Mouse (Mus musculus) MEL (cell line): ENCODE measurements around the gene Cyp19a1. TPM values are rescaled to one million over a fixed set of nuclear protein-coding genes. Genes with fewer than 3 reads are reported as not detected.

Experiments used
- DNase-seq: peaks from one replicate; pipeline ENCODE4 v3.0.0; 2011; ENCODE audit warnings: low read depth, low spot score
- H3K27ac ChIP-seq: 2 replicates; pipeline ENCODE4 v1.5.1; 2012; ENCODE audit warnings: low read depth, mild to moderate bottlenecking, control low read depth, low read length, moderate library complexity; ENCODE audit not compliant: control insufficient read depth
- H3K27me3 ChIP-seq, 2 experiments: fragments of 150-350 bp in 1 of 2; sonication (generic) in 1 of 2; 2 replicates each; pipeline ENCODE4 v1.6.1; 2012; ENCODE audit warnings: low read length in 2 of 2, mild to moderate bottlenecking in 2 of 2, improper control_type of control experiment in 1 of 2, moderate library complexity in 1 of 2; ENCODE audit not compliant: insufficient read depth in 2 of 2, control insufficient read depth in 1 of 2
- H3K36me3 ChIP-seq, 2 experiments: 2 replicates each; pipeline ENCODE4 v1.6.1; 2012 to 2014; ENCODE audit warnings: low read length in 2 of 2, improper control_type of control experiment in 1 of 2, inconsistent platforms in 1 of 2, mild to moderate bottlenecking in 1 of 2; ENCODE audit not compliant: insufficient read depth in 2 of 2, control insufficient read depth in 1 of 2
- H3K4me1 ChIP-seq, 2 experiments: fragments of 150-350 bp in 1 of 2; sonication (generic) in 1 of 2; 2 replicates each; pipeline ENCODE4 v1.6.1; 2012; ENCODE audit warnings: low read length in 2 of 2, improper control_type of control experiment in 1 of 2, mild to moderate bottlenecking in 1 of 2; ENCODE audit not compliant: insufficient read depth in 2 of 2, control insufficient read depth in 1 of 2
- H3K4me3 ChIP-seq, 2 experiments: fragments of 150-350 bp in 1 of 2; sonication (generic) in 1 of 2; 2 replicates each; pipeline ENCODE4 v1.5.1; 2012; ENCODE audit warnings: low read depth in 2 of 2, low read length in 2 of 2, mild to moderate bottlenecking in 2 of 2, moderate library complexity in 2 of 2, control low read depth in 1 of 2, improper control_type of control experiment in 1 of 2; ENCODE audit not compliant: control insufficient read depth in 1 of 2, insufficient read depth in 1 of 2
- H3K79me2 ChIP-seq: 2 replicates; pipeline ENCODE4 v1.6.1; 2012; ENCODE audit warnings: mild to moderate bottlenecking, low read length, moderate library complexity; ENCODE audit not compliant: control insufficient read depth, poor library complexity, insufficient read depth
- H3K9ac ChIP-seq: 2 replicates; pipeline ENCODE4 v1.6.1; 2012; ENCODE audit warnings: low read depth, mild to moderate bottlenecking, control low read depth, low read length, moderate library complexity; ENCODE audit not compliant: control insufficient read depth, poor library complexity, severe bottlenecking
- H3K9me3 ChIP-seq: fragments of 150-350 bp; sonication (generic); replicated peaks from 2 replicates; pipeline ENCODE4 v1.6.1; 2012; ENCODE audit warnings: mild to moderate bottlenecking, low read length, improper control_type of control experiment, moderate library complexity; ENCODE audit not compliant: insufficient read depth
- BHLHE40 ChIP-seq: IDR thresholded peaks from 2 replicates; pipeline ENCODE4 v1.6.1; 2012; ENCODE audit warnings: low read depth, mild to moderate bottlenecking, inconsistent platforms, low read length, improper control_type of control experiment, borderline replicate concordance
- CHD1 ChIP-seq: IDR thresholded peaks from 2 replicates; pipeline ENCODE4 v1.6.1; 2012; ENCODE audit warnings: low read depth, mild to moderate bottlenecking, inconsistent platforms, low read length, improper control_type of control experiment
- CTCF ChIP-seq, 3 experiments: IDR thresholded peaks in 2 of 3; conservative IDR thresholded peaks in 1 of 3; 2 replicates each; pipeline ENCODE4 v1.5.1; 2011 to 2012; ENCODE audit warnings: low read length in 3 of 3, low read depth in 2 of 3, mild to moderate bottlenecking in 2 of 3, improper control_type of control experiment in 1 of 3, inconsistent platforms in 1 of 3, mixed read lengths in 1 of 3, moderate library complexity in 1 of 3; ENCODE audit not compliant: control insufficient read depth in 1 of 3, insufficient read depth in 1 of 3, poor library complexity in 1 of 3, severe bottlenecking in 1 of 3
- E2F4 ChIP-seq: IDR thresholded peaks from 2 replicates; pipeline ENCODE4 v1.6.1; 2011; ENCODE audit warnings: low read depth, low read length, improper control_type of control experiment, borderline replicate concordance
- ELF1 ChIP-seq: IDR thresholded peaks from 2 replicates; pipeline ENCODE4 v1.6.1; 2014; ENCODE audit warnings: low read depth, mild to moderate bottlenecking, inconsistent platforms, low read length, improper control_type of control experiment, moderate library complexity
- GABPA ChIP-seq: IDR thresholded peaks from 2 replicates; pipeline ENCODE4 v1.6.1; 2012; ENCODE audit warnings: low read depth, mild to moderate bottlenecking, inconsistent platforms, low read length, improper control_type of control experiment, moderate library complexity
- GATA1 ChIP-seq: IDR thresholded peaks from 2 replicates; pipeline ENCODE4 v1.6.1; 2011; ENCODE audit warnings: low read depth, low read length, improper control_type of control experiment
- HCFC1 ChIP-seq: IDR thresholded peaks from 2 replicates; pipeline ENCODE4 v1.6.1; 2012; ENCODE audit warnings: low read depth, mild to moderate bottlenecking, inconsistent platforms, low read length, improper control_type of control experiment, moderate library complexity
- MAX ChIP-seq: IDR thresholded peaks from 2 replicates; pipeline ENCODE4 v1.6.1; 2011; ENCODE audit warnings: low read length, improper control_type of control experiment
- MXI1 ChIP-seq: IDR thresholded peaks from 2 replicates; pipeline ENCODE4 v1.6.1; 2011; ENCODE audit warnings: mild to moderate bottlenecking, low read depth, low read length, improper control_type of control experiment
- MYC ChIP-seq: IDR thresholded peaks from 2 replicates; pipeline ENCODE4 v1.6.1; 2011; ENCODE audit warnings: low read depth, mild to moderate bottlenecking, low read length, improper control_type of control experiment, moderate library complexity
- NELFE ChIP-seq: IDR thresholded peaks from 2 replicates; pipeline ENCODE4 v1.6.1; 2011; ENCODE audit warnings: low read depth, low read length, improper control_type of control experiment
- POLR2A ChIP-seq, 2 experiments: IDR thresholded peaks; 2 replicates each; pipeline ENCODE4 v1.6.1; 2011 to 2012; ENCODE audit warnings: low read length in 2 of 2, mild to moderate bottlenecking in 2 of 2, control low read depth in 1 of 2, improper control_type of control experiment in 1 of 2, low read depth in 1 of 2, moderate library complexity in 1 of 2; ENCODE audit not compliant: control insufficient read depth in 1 of 2, insufficient read depth in 1 of 2, poor library complexity in 1 of 2
- POLR2AphosphoS2 ChIP-seq: IDR thresholded peaks from 2 replicates; pipeline ENCODE4 v1.6.1; 2011; ENCODE audit warnings: low read length, improper control_type of control experiment
- POLR2AphosphoS5 ChIP-seq: IDR thresholded peaks from 2 replicates; pipeline ENCODE4 v1.6.1; 2012; ENCODE audit warnings: low read depth, borderline replicate concordance, mild to moderate bottlenecking, inconsistent platforms, low read length, moderate library complexity, mixed read lengths
- SMC3 ChIP-seq: IDR thresholded peaks from 2 replicates; pipeline ENCODE4 v1.6.1; 2011; ENCODE audit warnings: low read depth, low read length, improper control_type of control experiment
- TAL1 ChIP-seq: IDR thresholded peaks from 2 replicates; pipeline ENCODE4 v1.6.1; 2012; ENCODE audit warnings: mild to moderate bottlenecking, inconsistent platforms, low read length, moderate library complexity, mixed read lengths
- TBP ChIP-seq: IDR thresholded peaks from 2 replicates; pipeline ENCODE4 v1.8.0; 2011; ENCODE audit warnings: low read depth, low read length, improper control_type of control experiment
- TCF12 ChIP-seq: IDR thresholded peaks from 2 replicates; pipeline ENCODE4 v1.6.1; 2014; ENCODE audit warnings: low read depth, mild to moderate bottlenecking, inconsistent platforms, low read length, improper control_type of control experiment, moderate library complexity
- UBTF ChIP-seq: IDR thresholded peaks from 2 replicates; pipeline ENCODE4 v1.6.1; 2012; ENCODE audit warnings: low read depth, mild to moderate bottlenecking, inconsistent platforms, low read length, improper control_type of control experiment, moderate library complexity, borderline replicate concordance; ENCODE audit not compliant: insufficient read depth
- USF2 ChIP-seq, 2 experiments: IDR thresholded peaks; 2 replicates each; pipeline ENCODE4 v1.6.1; 2011 to 2012; ENCODE audit warnings: improper control_type of control experiment in 2 of 2, low read length in 2 of 2, borderline replicate concordance in 1 of 2, inconsistent platforms in 1 of 2, low read depth in 1 of 2, mild to moderate bottlenecking in 1 of 2; ENCODE audit not compliant: insufficient read depth in 1 of 2
- ZKSCAN1 ChIP-seq: IDR thresholded peaks from 2 replicates; pipeline ENCODE4 v1.6.1; 2012; ENCODE audit warnings: low read depth, mild to moderate bottlenecking, inconsistent platforms, low read length, improper control_type of control experiment, moderate library complexity
- ZNF384 ChIP-seq: IDR thresholded peaks from 2 replicates; pipeline ENCODE4 v1.6.1; 2012; ENCODE audit warnings: low read depth, mild to moderate bottlenecking, inconsistent platforms, low read length, improper control_type of control experiment
- polyA plus RNA-seq, 2 experiments: library from polyadenylated mRNA; stranded (reverse) in 1 of 2; unstranded in 1 of 2; fragments of >175 nt in 1 of 2; fragments of >200 nt in 1 of 2; gene quantifications; 2 replicates each; pipeline versions ENCODE4 v1.2.1 to v1.2.4; 2012; ENCODE audit warnings: low replicate concordance in 2 of 2, low read depth in 1 of 2; ENCODE audit not compliant: insufficient read length in 2 of 2, insufficient read depth in 1 of 2, missing spikeins in 1 of 2
- total RNA-seq: library from RNA; depleted of rRNA; stranded (reverse); fragments of 300-350 nt; gene quantifications from 2 replicates; pipeline ENCODE4 v1.2.3, GENCODE M21; 2012

Gene Cyp19a1
- total and polyA plus RNA-seq, 3 experiments: not detected

DNA sequence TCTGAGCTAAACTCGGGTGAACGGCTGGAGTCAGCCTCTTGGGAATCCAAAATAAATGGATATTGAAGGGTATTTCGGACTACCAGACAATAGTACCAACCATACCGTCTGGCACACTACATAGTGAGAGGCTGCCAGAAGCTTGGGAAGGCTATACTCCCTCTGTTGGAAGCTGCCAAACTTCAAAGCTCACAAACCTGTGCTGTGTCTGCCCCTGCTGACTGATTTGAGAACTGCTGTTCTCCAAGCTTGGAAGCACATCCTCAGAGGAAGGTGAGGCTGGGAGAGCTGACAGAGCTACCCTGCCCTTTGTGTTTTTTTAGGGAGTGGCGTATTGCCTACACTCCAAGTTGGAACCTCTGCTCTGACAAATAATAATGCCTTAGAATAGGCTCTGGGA is 104.8 kb downstream of the Cyp19a1 start:
- DNase-seq: peak; percentile 6
- H3K27me3 ChIP-seq: no peaks in the 10 kb centered on the region
- no peak overlapping the region for H3K9ac ChIP-seq
- H3K79me2 ChIP-seq: no peaks in the 10 kb centered on the region
- no peak for TF ChIP-seq GATA1
- no peak for TF ChIP-seq POLR2AphosphoS2
- TF ChIP-seq CTCF (IDR thresholded peaks at IDR 0.05 in 2 of 3, conservative IDR thresholded peaks at IDR 0.05 in 1 of 3; ENCODE audit: control insufficient read depth in 1 of 3, insufficient read depth in 1 of 3, low read depth in 2 of 3, low read length in 3 of 3, poor library complexity in 1 of 3, severe bottlenecking in 1 of 3): peak in 2 of 3 experiments; percentile 6 to 22; a peak in 2 of 6 replicates
- no peak for TF ChIP-seq POLR2A (IDR thresholded peaks at IDR 0.05; ENCODE audit: control insufficient read depth in 1 of 2, insufficient read depth in 1 of 2, low read depth in 1 of 2, low read length in 2 of 2, poor library complexity in 1 of 2)
- TF ChIP-seq E2F4: no peak
- no peak for TF ChIP-seq USF2 (IDR thresholded peaks at IDR 0.05; ENCODE audit: borderline replicate concordance in 1 of 2, insufficient read depth in 1 of 2, low read depth in 1 of 2, low read length in 2 of 2)
- TF ChIP-seq HCFC1: no peak
- no peak for TF ChIP-seq TBP
- TF ChIP-seq, all 39 proteins: peak for 1
- no peak overlapping the region for H3K27ac ChIP-seq
- H3K4me1 ChIP-seq: no peaks in the 10 kb centered on the region
- H3K36me3 ChIP-seq: no peaks in the 10 kb centered on the region
- H3K9me3 ChIP-seq: no peaks in the 10 kb centered on the region
- no peak overlapping the region for H3K4me3 ChIP-seq

DNA sequence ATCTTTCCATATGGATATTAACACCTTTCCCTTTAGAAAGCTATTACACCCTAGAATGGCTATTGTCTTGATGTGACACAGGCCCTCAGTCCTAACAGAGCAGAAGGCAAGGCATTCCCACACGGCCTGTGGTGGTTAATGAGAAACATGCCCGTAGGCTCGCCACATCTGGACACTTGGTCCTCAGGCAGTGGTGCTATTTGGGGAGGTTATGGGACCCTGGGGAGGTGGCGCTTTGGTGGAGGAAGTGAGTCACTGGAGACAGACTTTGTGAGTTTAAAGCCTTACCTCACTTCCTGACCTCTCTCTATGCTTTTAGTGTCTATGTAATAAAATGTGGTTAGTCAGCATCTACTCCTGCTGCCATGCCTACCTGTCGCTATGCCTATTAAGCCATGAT is 114.2 kb downstream of the Cyp19a1 start:
- Histone ChIP-seq H3K36me3 (no peaks in the 10 kb centered on the region), H3K79me2 (no peaks in the 10 kb centered on the region), H3K9me3 (no peaks in the 10 kb centered on the region), H3K4me1 (no peaks in the 10 kb centered on the region), H3K27me3 (no peaks in the 10 kb centered on the region), H3K4me3 (no peak overlapping the region)
- no peak for TF ChIP-seq TCF12
- no peak for TF ChIP-seq BHLHE40
- no peak for TF ChIP-seq MAX
- TF ChIP-seq MXI1: no peak
- no peak for TF ChIP-seq ZNF384
- no peak for TF ChIP-seq POLR2AphosphoS5
- TF ChIP-seq POLR2AphosphoS2: no peak
- no peak for TF ChIP-seq GABPA
- TF ChIP-seq, all 39 proteins: peak for 0
- no peak for DNase-seq
- Histone ChIP-seq H3K27ac (no peak overlapping the region), H3K9ac (no peak overlapping the region)

DNA sequence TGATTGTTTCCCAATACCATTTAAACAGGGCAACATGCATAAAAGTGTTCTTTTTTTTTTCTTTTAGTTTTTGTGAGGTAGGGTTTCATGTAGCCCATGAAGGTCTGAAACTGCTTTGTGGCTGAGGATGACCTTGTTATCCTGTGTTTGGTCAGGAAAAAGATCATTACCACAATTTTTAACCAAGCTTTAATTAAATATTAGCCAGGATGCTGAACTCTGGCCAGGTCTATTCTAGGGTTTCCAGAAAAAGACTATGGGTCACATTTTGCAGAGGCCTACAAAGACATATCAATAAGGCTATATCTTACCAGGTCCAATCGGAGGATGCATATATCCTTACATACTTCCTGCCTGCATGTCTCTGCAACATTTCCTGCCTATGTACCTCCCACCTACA is 128.7 kb downstream of the Cyp19a1 start:
- no peak for DNase-seq
- H3K9me3 ChIP-seq: no peaks in the 10 kb centered on the region
- H3K9ac ChIP-seq: no peak overlapping the region
- no peaks in the 10 kb centered on the region for H3K27me3 ChIP-seq
- H3K27ac ChIP-seq: no peak overlapping the region
- no peak overlapping the region for H3K4me3 ChIP-seq
- TF ChIP-seq SMC3: no peak
- TF ChIP-seq UBTF: no peak
- no peak for TF ChIP-seq POLR2A (IDR thresholded peaks at IDR 0.05; ENCODE audit: control insufficient read depth in 1 of 2, insufficient read depth in 1 of 2, low read depth in 1 of 2, low read length in 2 of 2, poor library complexity in 1 of 2)
- no peak for TF ChIP-seq ZKSCAN1
- TF ChIP-seq ELF1: no peak
- TF ChIP-seq MYC: no peak
- no peak for TF ChIP-seq BHLHE40
- TF ChIP-seq POLR2AphosphoS2: no peak
- no peak for TF ChIP-seq TAL1
- no peak for TF ChIP-seq POLR2AphosphoS5
- no peak for TF ChIP-seq CHD1
- no peak for TF ChIP-seq USF2 (IDR thresholded peaks at IDR 0.05; ENCODE audit: borderline replicate concordance in 1 of 2, insufficient read depth in 1 of 2, low read depth in 1 of 2, low read length in 2 of 2)
- TF ChIP-seq NELFE: no peak
- TF ChIP-seq TBP: no peak
- H3K36me3 ChIP-seq: no peaks in the 10 kb centered on the region
- no peaks in the 10 kb centered on the region for H3K79me2 ChIP-seq
- no peaks in the 10 kb centered on the region for H3K4me1 ChIP-seq
